Mouse (Mus musculus) bone marrow macrophage, adult 2 months (primary cell): Measurements from ENCODE around the gene Slc51a. TPM values are rescaled to one million over a fixed set of nuclear protein-coding genes. Genes with fewer than 3 reads are reported as not detected.
A peak's percentile ranks its signal among the peaks of the same experiment; 100 is the strongest.
"Not testable (repeated sequence)": the region's sequence is repeated elsewhere in the genome, so short reads cannot be mapped to it uniquely, and the experiment has no call there.

Experiments
- H3K27ac ChIP-seq: 2 replicates; pipeline ENCODE4 v1.5.1; 2012; ENCODE audit warnings: low read depth, low read length; ENCODE audit not compliant: insufficient read depth
- H3K4me1 ChIP-seq: 2 replicates; pipeline ENCODE4 v1.6.1; 2012; ENCODE audit warnings: low read length; ENCODE audit not compliant: control insufficient read depth, insufficient read depth
- H3K4me3 ChIP-seq: 2 replicates; pipeline ENCODE4 v1.5.1; 2012; ENCODE audit warnings: mild to moderate bottlenecking, low read length, moderate library complexity; ENCODE audit not compliant: insufficient read depth
- CTCF ChIP-seq: IDR thresholded peaks from 2 replicates; pipeline ENCODE4 v1.5.1; 2012; ENCODE audit warnings: low read depth, mild to moderate bottlenecking, low read length, moderate library complexity
- POLR2A ChIP-seq: IDR thresholded peaks from 2 replicates; pipeline ENCODE4 v1.6.1; 2012; ENCODE audit warnings: mild to moderate bottlenecking, low read depth, low read length, borderline replicate concordance
- polyA plus RNA-seq: library from polyadenylated mRNA; stranded (reverse); fragments of >200 nt; gene quantifications from 2 replicates; pipeline ENCODE4 v1.2.4, GENCODE M21; 2012; ENCODE audit not compliant: missing spikeins, insufficient read depth, insufficient read length

Gene Slc51a
- polyA plus RNA-seq, 1 experiment, result not detected

DNA sequence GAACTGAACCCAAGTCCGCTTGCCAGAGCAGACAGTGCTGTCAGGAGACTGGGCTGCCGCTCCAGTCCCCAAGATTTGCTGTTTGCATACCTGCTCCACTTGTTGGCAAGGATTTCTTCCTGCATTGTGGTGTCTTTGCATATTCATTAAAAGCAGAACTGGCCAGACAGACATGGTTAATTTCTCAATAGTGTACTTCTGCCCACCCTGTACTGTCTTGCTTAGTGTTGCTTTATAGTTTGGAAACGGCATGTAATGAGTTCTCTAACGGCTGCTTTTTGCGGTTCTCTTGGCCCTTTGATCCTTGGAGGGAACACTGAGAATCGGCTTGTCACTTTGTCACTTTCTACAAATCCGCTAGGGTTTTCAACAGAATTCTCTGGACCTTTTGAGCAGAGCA, 13.8 kb upstream of the Slc51a start:
- Histone ChIP-seq H3K4me3 (no peak overlapping the region), H3K27ac (no peak overlapping the region), H3K4me1 (peaks cover 2% of the 10 kb centered on the region)
- TF ChIP-seq POLR2A, result no peak
- TF ChIP-seq CTCF, result no peak

DNA sequence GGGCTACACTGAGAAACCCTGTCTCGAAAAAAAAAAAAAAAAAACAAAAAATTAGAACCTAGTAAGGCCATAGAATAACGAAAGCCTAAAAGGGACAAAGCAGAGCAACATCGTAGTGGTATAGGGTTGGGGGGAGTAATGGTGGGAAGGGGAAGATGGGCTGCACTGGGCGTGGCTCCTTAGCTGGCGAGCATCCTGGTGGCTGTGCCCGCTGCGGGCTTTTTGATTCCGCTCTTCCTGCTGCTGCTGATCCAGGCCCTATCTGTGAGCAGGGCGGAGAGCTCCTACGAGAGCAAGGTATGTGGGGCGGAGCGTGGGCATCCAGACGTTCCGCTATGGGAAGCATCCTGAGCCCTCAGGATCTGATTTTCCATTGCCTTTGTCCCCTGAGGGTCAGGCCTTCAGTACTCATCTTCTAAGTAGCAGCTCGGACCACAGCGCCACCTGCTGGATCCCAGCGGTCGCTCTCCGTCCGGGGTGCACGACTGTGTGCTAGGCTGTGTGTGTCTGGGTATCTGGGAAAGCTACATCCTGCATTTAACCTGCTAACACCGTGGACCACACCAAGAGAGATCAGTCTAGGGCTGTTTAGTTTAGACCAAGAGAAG, 11.9 kb upstream of the Slc51a start:
- Histone ChIP-seq H3K27ac (no peak overlapping the region), H3K4me3 (no peak overlapping the region), H3K4me1 (peaks cover 2% of the 10 kb centered on the region)
- peak; percentile 82 for TF ChIP-seq CTCF
- no peak for TF ChIP-seq POLR2A

DNA sequence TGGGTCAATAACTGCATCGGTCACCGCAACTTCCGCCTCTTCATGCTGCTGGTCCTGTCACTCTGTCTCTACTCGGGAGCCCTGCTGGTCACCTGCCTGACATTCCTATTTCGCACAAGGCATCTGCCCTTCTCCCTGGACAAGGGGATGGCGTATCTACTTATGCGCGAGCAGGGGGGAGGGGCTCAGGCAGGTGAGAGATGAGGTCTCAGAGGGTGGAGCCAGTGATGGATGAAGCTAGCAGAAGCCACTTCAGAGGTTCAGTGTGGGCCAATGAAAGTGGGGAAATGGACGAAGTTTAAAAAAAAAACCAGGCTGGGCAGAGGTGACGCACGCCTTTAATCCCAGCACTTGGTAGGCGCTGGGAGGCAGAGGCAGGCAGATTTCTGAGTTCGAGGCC, 11.3 kb upstream of the Slc51a start:
- no peak overlapping the region for H3K4me3 ChIP-seq
- peaks cover 2% of the 10 kb centered on the region for H3K4me1 ChIP-seq
- no peak overlapping the region for H3K27ac ChIP-seq
- TF ChIP-seq CTCF (no peak), POLR2A (no peak)

DNA sequence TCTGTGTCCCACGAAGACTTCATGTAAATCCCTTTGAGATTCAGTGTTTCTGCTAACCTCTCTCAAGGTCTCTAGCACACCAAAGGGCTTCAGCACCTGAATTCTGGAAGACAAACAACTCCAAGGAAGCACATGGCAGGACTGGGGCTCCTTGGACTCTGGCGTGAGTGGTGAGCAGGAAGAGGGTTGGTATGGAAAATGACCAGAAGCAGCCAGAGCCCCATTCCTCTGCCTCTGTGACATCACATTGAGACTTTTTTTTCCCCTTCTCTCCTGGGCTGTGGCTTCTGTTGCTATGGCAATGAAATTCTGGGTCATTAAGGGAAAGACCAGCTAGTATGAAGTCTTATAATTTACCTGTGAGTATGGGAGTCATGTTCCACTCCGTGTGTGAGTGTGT, 8.3 kb upstream of the Slc51a start, which contains the start of gene Zdhhc19:
TSS of gene Zdhhc19 (plus strand) at position 301 of the 400 bp plus-strand sequence.
- Histone ChIP-seq H3K4me3 (no peak within 1 kb of the TSS), H3K27ac (no peak within 1 kb of the TSS), H3K4me1 (no peaks in the 10 kb centered on the region)
- no peak for TF ChIP-seq CTCF
- TF ChIP-seq POLR2A, result no peak

DNA sequence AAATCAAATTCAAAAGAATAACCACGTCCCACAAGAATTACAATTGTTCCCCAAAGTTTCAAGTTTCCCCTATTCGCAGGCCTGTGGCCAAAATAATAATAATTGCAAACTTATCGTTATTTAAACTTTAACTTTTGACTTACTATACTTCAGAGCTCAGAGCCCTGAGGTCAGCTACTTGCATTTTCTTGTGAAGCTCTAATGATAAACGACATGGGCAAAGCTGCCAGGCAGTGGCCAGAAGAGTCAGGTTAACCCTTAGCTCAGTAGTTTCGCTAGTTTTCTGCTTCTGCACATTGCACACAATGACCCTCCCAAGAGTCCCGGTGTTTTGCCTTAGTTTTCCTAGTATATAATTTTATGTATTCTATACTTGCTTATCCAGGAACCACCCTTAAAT, 6.7 kb upstream of the Slc51a start:
- not testable (repeated sequence) for H3K27ac ChIP-seq, H3K4me1 ChIP-seq, H3K4me3 ChIP-seq

DNA sequence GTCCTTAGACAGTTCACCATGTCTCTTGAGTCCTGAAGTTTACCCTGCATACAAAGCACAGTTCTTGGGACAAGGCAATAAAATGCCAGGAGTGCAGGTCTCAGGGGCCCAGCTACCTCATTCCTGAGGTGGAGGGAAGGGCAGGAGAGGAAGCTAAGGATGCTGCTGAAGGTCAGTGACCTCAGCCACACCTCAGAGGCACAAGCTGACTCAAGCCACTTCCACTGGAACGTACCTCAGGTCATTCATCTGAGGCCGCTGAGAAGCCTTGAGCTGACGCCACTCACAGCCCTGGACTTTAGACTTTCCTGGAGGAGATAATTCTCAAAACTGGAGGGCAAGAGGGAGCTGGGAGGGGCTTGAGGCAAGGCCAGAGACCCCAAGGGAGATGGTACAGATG, 1.3 kb upstream of the Slc51a start:
- H3K4me3 ChIP-seq, result no peak overlapping the region
- TF ChIP-seq POLR2A (no peak), CTCF (no peak)
- no peak overlapping the region for H3K27ac ChIP-seq
- H3K4me1 ChIP-seq, result no peaks in the 10 kb centered on the region

DNA sequence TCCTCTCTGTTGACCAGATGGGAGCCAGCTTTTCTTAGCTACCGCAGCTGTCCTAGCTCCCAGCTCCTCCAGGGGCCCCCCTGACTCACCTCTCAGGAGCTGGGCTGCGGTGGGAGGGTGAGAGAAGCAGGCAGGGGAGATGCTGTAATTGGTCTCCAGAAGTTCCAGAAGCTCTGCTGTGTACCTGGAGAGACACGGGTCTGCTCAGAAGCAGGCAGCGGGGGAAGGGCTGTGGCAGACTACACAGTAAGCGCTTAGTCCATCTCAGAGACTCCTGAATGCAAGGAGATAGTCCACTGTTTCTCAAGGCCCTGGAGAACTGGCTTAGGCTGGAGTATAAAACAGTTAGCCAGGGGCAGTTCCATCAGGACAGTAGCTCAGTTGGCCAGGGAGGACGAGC, 1.6 kb downstream of the Slc51a start:
- TF ChIP-seq POLR2A (no peak), CTCF (no peak)
- Histone ChIP-seq H3K4me1 (no peaks in the 10 kb centered on the region), H3K27ac (no peak overlapping the region)

DNA sequence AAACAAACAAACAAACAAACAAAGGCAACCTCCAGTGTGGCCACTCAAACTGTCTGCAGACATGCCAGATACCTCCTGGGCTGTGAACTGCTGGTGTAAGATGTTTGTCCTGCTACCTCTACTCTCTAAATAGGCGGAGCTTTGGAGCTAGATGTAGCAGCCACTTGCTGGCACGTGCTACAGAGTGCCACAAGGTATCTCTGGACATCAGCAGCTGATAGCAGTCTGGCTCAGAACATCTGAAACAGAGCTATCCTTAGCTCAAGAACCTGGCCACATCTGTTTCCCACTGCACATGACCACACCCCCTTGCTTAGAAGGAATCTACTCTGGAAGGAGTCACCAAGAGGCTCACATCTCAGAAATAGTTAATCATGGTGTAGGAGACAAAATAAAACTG, 2.5 kb downstream of the Slc51a start:
- no peak for TF ChIP-seq CTCF
- Histone ChIP-seq H3K4me3 (no peak overlapping the region), H3K4me1 (no peaks in the 10 kb centered on the region), H3K27ac (no peak overlapping the region)

More for the DNA sequence above, 1.6 kb downstream of the Slc51a start:
- no peak overlapping the region for H3K4me3 ChIP-seq

DNA sequence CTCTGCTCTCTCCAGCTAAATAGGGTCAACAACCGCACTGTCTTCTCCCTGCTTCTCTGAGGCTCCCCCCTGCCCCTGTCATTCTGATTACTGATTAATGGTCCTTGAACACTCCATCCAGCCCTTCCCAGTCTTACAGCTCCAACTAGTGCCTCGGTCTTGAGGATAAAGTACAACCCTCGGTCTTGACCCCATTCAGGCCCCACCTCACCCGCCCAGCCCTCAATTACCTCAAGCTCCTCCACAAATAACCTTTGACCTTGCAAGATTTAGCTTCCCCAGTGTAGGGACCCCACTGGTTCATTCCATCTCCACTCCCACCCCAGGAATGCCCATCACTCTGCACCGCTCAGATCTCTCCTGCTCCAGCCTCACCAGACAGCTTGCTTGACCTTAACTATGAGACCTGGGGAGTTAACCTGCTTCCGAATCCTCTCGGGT, 3.2 kb downstream of the Slc51a start:
- H3K4me1 ChIP-seq, result no peaks in the 10 kb centered on the region
- H3K27ac ChIP-seq, result no peak overlapping the region
- TF ChIP-seq POLR2A, result no peak
- TF ChIP-seq CTCF, result no peak
- H3K4me3 ChIP-seq, result no peak overlapping the region

DNA sequence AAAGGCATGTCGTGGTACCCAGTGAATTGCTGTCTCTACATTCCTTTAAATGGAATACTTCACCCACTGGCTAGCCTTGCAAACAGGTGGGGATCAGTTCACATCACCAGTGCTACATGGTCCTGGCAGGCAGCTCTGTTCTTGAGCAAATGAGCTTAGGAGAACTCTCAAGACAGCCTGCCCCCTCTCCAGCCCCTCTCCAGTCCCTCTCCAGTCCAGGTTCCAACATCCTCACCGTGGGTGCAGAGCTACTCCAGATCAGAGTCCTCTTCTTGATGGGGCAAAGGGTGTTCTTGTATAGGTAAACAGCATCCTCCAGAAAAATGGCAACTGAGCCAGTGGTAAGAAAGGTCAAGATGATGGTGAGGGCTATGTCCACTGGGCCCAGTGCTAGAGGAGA, 8.3 kb downstream of the Slc51a start:
- no peak overlapping the region for H3K27ac ChIP-seq
- TF ChIP-seq POLR2A, result no peak
- TF ChIP-seq CTCF, result no peak
- no peak overlapping the region for H3K4me3 ChIP-seq
- H3K4me1 ChIP-seq, result no peaks in the 10 kb centered on the region

DNA sequence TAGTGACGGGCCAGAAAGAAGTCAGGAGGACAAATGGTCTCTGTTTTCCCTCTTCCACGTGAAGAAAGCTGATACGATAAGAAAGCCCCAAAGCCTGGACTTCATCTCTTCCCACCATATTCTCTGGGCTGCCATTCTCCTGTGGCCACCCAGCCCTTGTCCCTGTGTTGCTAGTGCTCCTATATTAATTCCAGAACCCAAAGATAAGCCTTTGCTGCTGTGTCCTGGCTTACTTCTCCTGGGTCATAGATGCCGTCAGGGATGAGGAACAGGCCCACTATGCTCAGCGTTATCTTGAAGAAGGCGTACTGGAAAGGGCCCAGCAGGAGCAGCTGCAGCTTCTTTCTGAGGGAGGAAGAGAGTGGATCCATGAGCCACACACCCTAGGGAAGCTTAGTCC, 10.4 kb downstream of the Slc51a start:
- TF ChIP-seq POLR2A (no peak), CTCF (no peak)
- Histone ChIP-seq H3K4me1 (no peaks in the 10 kb centered on the region), H3K27ac (no peak overlapping the region), H3K4me3 (no peak overlapping the region)
